Mouse (Mus musculus) adrenal gland, adult (tissue): ENCODE data around the gene Zfp865.

Source experiments
- DNase-seq, 2 experiments: peaks; one replicate each; pipeline ENCODE4 v3.0.0; 2022 to 2023; ENCODE audit warnings: low spot score in 1 of 2; ENCODE audit not compliant: inconsistent age in 2 of 2

The Zfp865 gene

DNA sequence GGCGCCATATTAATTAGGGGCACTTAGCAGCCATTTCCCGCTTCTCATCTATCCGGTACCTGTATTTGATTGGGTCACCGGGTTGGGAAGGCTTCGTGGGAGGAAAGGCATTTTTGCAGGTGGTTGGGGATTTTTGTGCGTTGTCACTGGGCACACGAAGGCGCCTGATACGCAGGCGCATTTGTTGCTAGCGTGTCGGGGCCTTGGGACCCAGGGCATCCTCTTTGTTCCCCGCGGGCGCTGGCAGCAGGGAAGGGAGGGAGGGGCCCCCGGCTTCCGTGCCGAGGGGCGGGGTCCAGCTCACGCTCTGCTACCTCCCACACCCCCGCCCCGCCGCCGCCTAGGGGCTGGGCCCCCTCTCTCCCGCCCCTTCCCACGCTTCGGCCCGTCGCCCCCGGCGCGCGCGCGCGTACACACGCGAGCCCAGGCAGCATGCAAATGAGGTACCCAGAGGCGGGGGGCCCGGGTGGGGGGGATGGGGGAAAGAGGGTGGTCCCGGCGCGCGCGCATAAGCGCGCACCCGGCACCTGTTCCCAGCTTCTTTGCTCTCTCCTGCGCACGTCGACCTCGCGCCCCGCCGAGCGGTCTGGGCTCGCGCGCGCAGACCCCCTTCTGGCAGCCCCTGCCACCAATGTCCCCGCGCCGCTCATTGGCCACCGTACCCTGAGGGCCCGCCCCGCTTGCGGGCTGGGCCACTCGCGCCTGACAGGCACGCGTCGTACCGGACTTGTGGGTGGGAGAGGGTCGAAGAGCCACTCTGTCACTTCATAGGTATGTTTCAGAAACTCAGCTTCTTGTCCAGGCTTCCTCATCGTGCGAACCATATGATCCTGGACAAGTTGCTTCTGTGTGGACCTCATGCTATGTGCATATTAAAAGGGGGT, 4.8 kb upstream of the Zfp865 start, which contains the start of gene Gm44973:
TSS of gene Gm44973 (plus strand) at position 379 of the 884 bp plus-strand sequence.
- peak; percentile 97 to 99 for DNase-seq

- DNase-seq: no peak
Measured at GRCm38 (mm10) chr7:5016057-5016456, 4.1 kb upstream of the Zfp865 start.

- no peak for DNase-seq
Measured at GRCm38 (mm10) chr7:5016920-5017319, 3.3 kb upstream of the Zfp865 start.

DNA sequence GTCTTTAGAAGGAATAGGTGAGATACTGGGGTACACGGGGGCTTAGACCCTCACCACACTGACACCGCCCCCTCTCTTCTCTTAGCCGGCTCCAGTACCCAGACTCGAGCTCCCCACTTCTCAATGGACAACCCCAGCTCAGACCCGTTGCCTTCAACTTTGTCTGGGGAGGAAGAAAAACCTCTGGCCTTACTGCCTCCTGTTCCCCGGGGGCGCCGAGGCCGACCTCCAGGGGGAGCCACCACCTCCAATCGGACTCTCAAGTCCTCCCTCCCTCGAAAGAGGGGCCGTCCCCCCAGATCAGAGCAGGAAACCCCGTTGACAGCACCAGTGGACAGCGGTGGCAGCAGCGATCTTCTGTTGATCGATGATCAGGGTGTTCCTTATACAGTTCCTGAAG, 2.8 kb upstream of the Zfp865 start:
- peak; percentile 48 to 65 for DNase-seq

- DNase-seq: peak in 1 of 2 experiments; percentile 29
Measured at GRCm38 (mm10) chr7:5017931-5018330, 2.2 kb upstream of the Zfp865 start.

DNA sequence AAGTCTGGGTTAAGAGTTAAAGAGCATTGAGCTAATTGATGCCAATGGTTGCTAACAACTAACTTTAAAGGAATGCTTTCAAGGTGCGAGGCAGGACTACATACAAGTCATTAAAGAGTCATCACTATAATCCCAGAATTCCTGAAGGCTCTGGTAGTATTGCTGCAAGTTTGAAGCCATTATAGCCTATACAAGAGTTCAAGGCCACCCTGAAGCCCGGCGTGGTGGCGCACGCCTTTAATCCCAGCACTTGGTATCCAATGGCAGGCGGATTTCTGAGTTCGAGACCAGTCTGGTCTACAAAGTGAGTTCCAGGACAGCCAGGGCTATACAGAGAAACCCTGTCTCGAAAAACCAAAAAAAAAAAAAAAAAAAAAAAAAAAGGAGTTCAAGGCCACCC, 600 bp upstream of the Zfp865 start:
- peak; percentile 44 to 72 for DNase-seq

- DNase-seq: no peak
Measured at GRCm38 (mm10) chr7:5020685-5021084, 509 bp downstream of the Zfp865 start.

GRCm38 (mm10) chr7:5021197-5021596, 1.0 kb downstream of the Zfp865 start:
- DNase-seq: no peak

DNA sequence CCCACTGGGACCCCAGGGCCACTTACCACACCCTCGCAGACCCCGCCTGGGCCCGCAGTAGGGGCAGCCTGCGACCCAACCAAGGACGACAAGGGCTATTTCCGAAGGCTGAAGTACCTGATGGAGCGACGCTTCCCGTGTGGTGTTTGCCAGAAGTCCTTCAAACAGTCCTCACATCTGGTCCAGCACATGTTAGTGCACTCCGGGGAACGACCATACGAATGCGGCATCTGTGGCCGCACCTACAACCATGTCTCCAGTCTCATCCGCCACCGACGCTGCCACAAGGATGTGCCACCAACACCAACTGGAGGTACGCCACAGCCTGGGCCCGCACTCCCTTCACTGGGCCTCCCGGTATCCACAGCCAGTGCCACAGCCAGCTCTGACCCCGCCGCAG, 9.4 kb downstream of the Zfp865 start:
- DNase-seq: no peak

- no peak for DNase-seq
Measured at GRCm38 (mm10) chr7:5029946-5030345, 9.8 kb downstream of the Zfp865 start.

DNA sequence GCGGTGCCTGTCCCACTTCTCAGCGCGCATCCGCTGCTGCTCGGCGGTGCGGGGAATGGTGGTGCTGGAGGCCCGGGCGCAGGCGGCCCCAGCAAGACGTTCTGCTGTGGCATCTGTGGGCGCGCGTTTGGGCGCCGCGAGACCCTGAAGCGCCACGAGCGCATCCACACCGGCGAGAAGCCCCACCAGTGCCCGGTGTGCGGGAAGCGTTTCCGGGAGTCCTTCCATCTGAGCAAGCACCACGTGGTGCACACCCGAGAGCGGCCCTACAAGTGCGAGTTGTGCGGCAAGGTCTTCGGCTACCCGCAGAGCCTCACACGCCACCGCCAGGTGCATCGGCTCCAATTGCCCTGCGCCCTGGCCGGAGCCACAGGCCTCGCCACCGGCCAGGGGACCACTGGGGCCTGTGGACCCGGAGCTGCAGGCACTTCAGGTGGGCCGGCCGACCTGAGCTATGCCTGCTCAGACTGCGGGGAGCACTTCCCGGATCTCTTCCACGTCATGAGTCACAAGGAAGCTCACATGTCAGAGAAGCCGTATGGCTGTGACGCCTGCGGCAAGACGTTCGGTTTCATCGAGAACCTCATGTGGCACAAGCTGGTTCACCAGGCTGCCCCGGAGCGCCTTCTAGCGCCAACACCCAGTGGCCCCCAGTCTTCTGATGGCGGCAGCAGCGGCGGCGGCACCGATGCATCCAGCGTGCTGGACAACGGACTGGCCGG, 10.5 kb downstream of the Zfp865 start:
- no peak for DNase-seq

GRCm38 (mm10) chr7:5031496-5031895, 11.3 kb downstream of the Zfp865 start:
- no peak for DNase-seq

- DNase-seq: no peak
Measured at GRCm38 (mm10) chr7:5033818-5034217, 13.6 kb downstream of the Zfp865 start, which contains the start of gene 4632433K11Rik. 4632433K11Rik (plus strand) TSS chr7:5034118.

GRCm38 (mm10) chr7:5035628-5036027, 15.5 kb downstream of the Zfp865 start:
- no peak for DNase-seq

- DNase-seq: no peak
Measured at GRCm38 (mm10) chr7:5036136-5036535, 16.0 kb downstream of the Zfp865 start.

GRCm38 (mm10) chr7:5037026-5037425, 16.9 kb downstream of the Zfp865 start:
- DNase-seq: no peak

DNA sequence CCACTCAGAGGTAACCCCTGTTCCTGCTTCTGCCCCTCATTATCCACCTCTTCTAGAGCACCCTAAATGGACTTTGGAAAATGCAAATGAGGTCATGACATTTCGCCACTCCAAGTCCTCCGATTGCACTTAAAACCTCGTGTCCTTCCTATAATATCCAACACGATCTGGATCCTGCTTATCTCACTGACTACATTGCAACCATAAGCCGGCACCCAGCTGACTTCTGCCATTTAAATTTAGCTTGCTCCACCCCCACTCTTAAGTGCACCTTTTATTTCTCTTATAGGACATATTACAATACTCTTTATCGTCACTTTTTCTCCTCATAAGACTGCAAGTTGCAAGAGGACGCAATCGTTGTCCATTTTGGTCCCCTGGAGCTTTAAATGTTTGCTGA, 17.3 kb downstream of the Zfp865 start:
- DNase-seq: no peak

DNA sequence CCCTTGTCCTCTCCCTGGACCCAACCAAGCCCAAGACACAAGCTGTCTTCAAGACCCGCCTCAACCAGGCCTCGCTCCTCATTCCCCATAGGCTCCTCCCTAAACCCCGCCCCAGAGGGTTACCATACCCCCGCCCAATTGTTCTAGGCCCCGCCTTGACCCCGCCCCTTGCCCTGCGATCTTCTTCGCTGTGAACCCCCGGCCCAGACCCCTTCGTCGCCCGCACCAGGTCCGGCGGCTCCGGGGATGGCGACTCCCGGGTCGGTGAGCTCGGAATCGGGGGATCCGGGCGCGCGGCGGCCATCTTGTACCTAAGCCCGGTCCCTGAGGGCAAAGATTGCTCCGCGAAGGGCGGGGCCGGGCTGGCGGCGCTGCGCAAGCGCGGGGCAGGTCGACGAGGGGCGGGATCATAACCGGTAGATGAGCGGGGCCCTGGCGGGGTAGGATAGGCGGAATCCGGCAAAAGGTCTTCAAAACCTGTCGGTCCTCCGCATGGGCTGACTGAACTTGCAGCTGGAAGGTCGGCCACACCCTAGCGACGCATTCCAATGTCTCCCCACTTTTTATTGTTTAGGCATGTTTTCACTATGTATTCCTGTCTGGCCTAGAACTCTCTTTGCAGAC, 18.0 kb downstream of the Zfp865 start, which contains the start of gene Zfp784:
TSS of gene Zfp784 (minus strand) at position 338 of the 624 bp plus-strand sequence.
- DNase-seq: peak; percentile 96 to 99

DNA sequence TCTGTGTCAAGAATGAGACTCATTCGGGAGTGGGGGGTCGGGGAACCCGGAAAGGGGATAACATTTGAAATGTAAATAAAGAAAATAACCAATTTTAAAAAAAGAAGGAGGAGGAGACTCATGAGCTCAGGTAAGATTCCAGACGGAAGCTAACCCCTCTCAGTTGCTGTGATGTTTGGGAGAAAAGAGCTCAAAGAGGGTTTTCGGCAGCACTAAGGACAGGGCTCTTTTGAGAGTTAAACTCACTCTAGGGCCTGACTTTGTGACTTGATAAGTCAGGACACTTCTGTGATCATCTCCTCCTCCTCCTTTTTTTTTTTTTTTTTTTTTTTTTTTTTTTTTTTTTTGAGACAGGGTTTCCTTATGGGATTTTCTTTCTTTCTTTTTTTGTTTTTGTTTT, 18.8 kb downstream of the Zfp865 start:
- DNase-seq: no peak

DNA sequence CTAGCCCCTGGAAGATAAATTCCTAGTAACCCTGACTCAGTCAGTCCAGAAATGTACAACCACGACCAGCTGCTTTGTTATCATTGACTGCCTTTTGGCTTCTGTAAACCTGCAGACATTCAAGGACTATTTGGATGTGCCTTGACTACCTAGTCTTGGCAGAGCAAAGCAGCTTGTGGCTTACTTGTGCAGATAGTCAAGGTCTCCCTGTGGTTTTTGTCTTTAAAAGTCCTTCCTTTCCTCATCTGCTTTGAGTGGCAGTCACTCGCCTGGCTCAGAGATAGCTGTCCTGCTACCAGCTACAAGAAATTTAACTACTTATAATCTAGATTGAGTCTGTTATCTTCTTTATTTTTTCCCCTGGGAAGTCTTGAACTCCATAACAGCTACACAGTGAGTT, 24.8 kb downstream of the Zfp865 start:
- no peak for DNase-seq

DNA sequence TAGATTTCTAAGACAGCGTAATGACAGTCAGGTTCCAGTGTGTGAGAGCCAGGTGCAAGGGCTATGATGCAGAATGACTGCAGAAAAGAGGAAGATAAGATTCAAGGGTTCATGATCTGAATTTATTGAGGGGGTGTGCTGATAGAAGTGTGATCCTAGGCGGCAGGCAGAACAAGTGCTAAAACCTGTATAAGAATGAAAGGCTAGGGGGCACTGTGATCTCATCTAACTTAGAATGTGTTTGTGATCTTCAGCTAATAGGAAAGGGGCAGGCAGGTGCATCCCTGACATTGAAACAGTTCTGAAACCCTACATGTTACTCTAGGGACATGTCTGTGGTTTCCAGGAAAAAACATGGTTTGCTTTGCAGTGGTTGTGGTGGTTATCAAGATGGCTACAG, 25.9 kb downstream of the Zfp865 start:
- DNase-seq: no peak
